Mouse (Mus musculus) liver, embryonic 14.5 days (tissue): Measurements from ENCODE around the gene Exoc6b. TPM values are rescaled to one million over a fixed set of nuclear protein-coding genes. Genes with fewer than 3 reads are reported as not detected.
"Not testable (repeated sequence)": the region's sequence is repeated elsewhere in the genome, so short reads cannot be mapped to it uniquely, and the experiment has no call there.

ENCODE experiments used
- ATAC-seq: fragments of 200-750 bp; cut with Nextera tagmentation; 2 replicates; pipeline ENCODE4 v1.8.0; 2017; ENCODE audit warnings: moderate number of reproducible peaks, mild to moderate bottlenecking, moderate library complexity; ENCODE audit not compliant: insufficient read depth
- DNase-seq, 3 experiments: peaks; one replicate each; pipeline ENCODE4 v3.0.0-alpha.2; 2012 to 2013; ENCODE audit warnings: low read depth in 3 of 3, low spot score in 3 of 3
- H3K27ac ChIP-seq: fragments of 300-500 bp; sonication (generic); 2 replicates; pipeline ENCODE4 v1.5.1; 2014; ENCODE audit warnings: moderate library complexity, mild to moderate bottlenecking, control low read depth, inconsistent platforms
- H3K27me3 ChIP-seq: fragments of 300-500 bp; sonication (generic); 2 replicates; pipeline ENCODE4 v1.6.1; 2014; ENCODE audit warnings: mild to moderate bottlenecking, low read length, moderate library complexity; ENCODE audit not compliant: control insufficient read depth, insufficient read depth
- H3K36me3 ChIP-seq: fragments of 300-500 bp; sonication (generic); replicated peaks from 2 replicates; pipeline ENCODE4 v1.6.1; 2014; ENCODE audit warnings: low read depth; ENCODE audit not compliant: control insufficient read depth, insufficient read depth
- H3K4me1 ChIP-seq, 2 experiments: fragments of 200-500 bp in 1 of 2; fragments of 300-500 bp in 1 of 2; sonication (generic) in 1 of 2; replicated peaks; 2 replicates each; pipeline ENCODE4 v1.6.1; 2012 to 2014; ENCODE audit warnings: antibody characterized with exemption in 1 of 2, inconsistent platforms in 1 of 2, low read length in 1 of 2; ENCODE audit not compliant: control insufficient read depth in 2 of 2, insufficient read depth in 2 of 2
- H3K4me2 ChIP-seq: fragments of 300-500 bp; sonication (generic); 2 replicates; pipeline ENCODE4 v1.6.1; 2014; ENCODE audit warnings: low read depth, mild to moderate bottlenecking, control low read depth, moderate library complexity
- H3K4me3 ChIP-seq, 2 experiments: fragments of 200-500 bp in 1 of 2; fragments of 300-500 bp in 1 of 2; sonication (generic) in 1 of 2; 2 replicates each; pipeline ENCODE4 v1.5.1; 2012 to 2014; ENCODE audit warnings: low read depth in 2 of 2, low read length in 2 of 2, mild to moderate bottlenecking in 2 of 2, control low read depth in 1 of 2, inconsistent platforms in 1 of 2, moderate library complexity in 1 of 2; ENCODE audit not compliant: insufficient read depth in 1 of 2
- H3K9ac ChIP-seq: fragments of 300-500 bp; sonication (generic); replicated peaks from 2 replicates; pipeline ENCODE4 v1.6.1; 2014; ENCODE audit warnings: mild to moderate bottlenecking, control low read depth, moderate library complexity
- H3K9me3 ChIP-seq: fragments of 300-500 bp; sonication (generic); 2 replicates; pipeline ENCODE4 v1.6.1; 2016; ENCODE audit warnings: low read length, mixed read lengths; ENCODE audit not compliant: control insufficient read depth
- CTCF ChIP-seq: IDR thresholded peaks from 2 replicates; pipeline ENCODE4 v1.5.1; 2016; ENCODE audit warnings: antibody characterized with exemption, low read depth, control low read depth
- EP300 ChIP-seq: IDR thresholded peaks from 2 replicates; pipeline ENCODE4 v1.6.1; 2016; ENCODE audit warnings: antibody characterized with exemption, low read depth
- WGBS: fragments of 180-500 bp; shearing (Covaris S2); extraction: QIAGEN DNeasy Blood & Tissue Kit; methylation state at CpG from one replicate; pipeline ENCODE4 v1.1.7; 2014; ENCODE audit not compliant: insufficient replicate concordance; 5-methylcytosine and 5-hydroxymethylcytosine counted together
- polyA plus RNA-seq, 2 experiments: library from polyadenylated mRNA; depleted of rRNA in 1 of 2; stranded (reverse) in 1 of 2; unstranded in 1 of 2; fragments of >200 nt; fragmentation: Nextera tagmentation in 1 of 2; extraction: Ambion mirVana in 1 of 2; gene quantifications; 2 replicates each; pipeline versions ENCODE4 v1.2.1 to v1.2.3; 2012 to 2014

Gene Exoc6b
- polyA plus RNA-seq (2012; rRNA removed) (0.73 and 1.0 TPM in 2 replicates), polyA plus RNA-seq (2014; fragmentation: Nextera tagmentation; extraction: Ambion mirVana) (2.9 and 3.1 TPM in 2 replicates)

DNA sequence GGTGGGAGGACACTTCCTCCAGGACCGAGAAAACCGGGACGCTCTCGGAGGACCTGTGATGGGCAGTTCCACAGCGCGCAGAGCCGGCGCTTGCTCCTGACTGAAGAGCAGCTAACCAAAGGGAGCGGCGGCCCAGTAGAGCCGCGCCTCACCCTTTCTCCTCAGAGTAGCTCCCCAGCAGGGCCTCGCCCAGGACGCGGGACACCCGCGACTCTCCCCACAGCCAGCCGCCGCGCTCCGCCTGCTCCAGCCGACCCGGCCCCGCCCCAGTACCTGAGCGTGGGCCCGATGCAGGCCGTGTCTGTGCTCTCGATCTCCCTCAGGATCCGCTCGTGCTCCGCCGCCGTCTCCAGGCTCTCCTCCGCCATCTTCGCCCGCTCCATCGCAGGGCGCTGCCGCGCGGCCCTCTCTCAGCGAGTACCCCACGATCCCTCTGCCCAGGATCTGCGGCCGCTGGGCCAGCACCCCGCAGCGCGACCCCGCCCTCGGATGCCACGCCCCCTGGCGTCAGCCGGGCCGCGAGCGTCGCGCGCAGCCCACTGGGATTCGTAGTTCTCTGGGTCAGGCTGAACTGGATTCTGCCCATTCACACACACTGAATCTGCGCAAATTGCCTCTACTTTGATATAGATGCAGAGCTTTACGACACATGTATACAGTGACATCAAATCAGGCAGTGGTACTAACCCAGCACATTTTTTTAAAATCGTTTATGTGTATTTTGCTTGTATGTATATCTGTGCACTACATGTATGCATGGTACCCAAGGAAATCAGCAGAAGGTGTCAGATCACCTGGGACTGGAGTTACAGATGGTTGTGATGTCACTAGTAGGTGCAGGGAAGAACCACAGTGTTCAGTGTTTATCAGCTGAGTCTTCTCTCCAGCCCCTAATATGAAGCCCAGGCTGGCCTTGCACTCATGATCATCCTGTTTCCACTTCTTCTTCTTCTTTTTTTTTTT, at the start of gene Exoc6b:
Gene Exoc6b, minus strand, starts transcription at position 491 of the 963 bp plus-strand sequence.
- Histone ChIP-seq H3K9me3 (no peaks in the 10 kb centered on the region), H3K27ac (no peak within 1 kb of the TSS), H3K9ac (peak within 1 kb of the TSS; percentile 58), H3K27me3 (peaks cover 10% of the 10 kb centered on the region), H3K4me3 (peak within 1 kb of the TSS; percentile 70 to 74), H3K4me1 (peaks cover 0 to 5% of the 10 kb centered on the region in 2 experiments; a peak in 1 of 4 replicates), H3K36me3 (no peaks in the 10 kb centered on the region), H3K4me2 (peak within 1 kb of the TSS; percentile 73)
- ATAC-seq (peak; percentile 90), DNase-seq (peak; percentile 31 to 41 (median 36))
- peak; percentile 25; the same call in 1 of the 2 replicates for TF ChIP-seq CTCF
- no peak for TF ChIP-seq EP300
- WGBS = under 1% methylated on average over 63 of the region's 63 CpGs

DNA sequence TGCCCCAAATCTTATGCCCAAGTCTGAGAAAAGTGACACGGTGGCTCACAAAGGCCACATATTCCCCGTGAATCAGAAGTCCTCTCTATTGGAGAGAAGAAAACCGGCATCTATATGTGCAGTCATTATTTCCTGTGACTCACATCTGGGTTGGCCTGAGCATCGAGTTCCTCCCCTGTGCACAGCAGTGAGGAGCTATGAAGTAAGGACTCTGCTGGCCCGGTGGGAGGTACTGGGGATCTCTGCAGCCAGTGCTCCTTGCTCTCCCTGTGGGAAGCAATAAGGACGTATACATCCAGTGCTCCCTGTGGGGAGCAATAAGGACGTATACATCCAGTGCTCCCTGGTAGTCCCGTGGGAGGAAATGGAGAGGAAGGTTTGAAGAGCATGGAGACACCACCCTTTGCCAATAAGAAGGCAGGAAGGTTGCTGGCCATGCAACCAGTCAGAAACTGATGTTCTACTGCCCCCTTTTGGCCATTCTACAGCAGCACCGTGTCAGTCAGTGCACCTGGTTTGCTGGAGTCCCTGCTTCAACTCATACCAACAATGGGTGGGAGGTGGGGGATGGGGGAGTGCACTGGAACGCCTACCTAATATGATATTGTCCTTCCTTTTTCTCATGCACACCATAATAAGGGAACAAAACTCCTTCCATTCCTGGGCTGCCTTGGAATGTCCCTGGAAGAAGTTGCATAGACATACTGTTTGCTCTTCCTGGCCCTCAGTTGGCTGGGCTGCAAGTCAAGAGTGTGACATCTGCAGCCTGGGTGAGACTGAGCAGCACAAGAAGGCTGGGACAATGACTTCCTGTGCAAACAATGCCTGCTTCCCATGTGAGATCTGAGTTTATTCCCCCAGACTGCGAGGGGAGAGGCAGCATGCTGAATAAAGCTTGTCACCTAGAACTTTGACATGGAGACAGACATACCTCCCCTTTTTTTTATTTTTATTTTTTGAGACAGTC, 48.5 kb upstream of the Exoc6b start:
- not testable (repeated sequence) for H3K4me3 ChIP-seq, H3K36me3 ChIP-seq, H3K27ac ChIP-seq, H3K9ac ChIP-seq, H3K4me2 ChIP-seq, ATAC-seq, H3K27me3 ChIP-seq, H3K9me3 ChIP-seq, H3K4me1 ChIP-seq
- peak in 1 of 3 experiments; percentile 19 for DNase-seq
- 28% methylated on average over 8 of the region's 11 CpGs for WGBS
- TF ChIP-seq CTCF = peak; percentile 70

DNA sequence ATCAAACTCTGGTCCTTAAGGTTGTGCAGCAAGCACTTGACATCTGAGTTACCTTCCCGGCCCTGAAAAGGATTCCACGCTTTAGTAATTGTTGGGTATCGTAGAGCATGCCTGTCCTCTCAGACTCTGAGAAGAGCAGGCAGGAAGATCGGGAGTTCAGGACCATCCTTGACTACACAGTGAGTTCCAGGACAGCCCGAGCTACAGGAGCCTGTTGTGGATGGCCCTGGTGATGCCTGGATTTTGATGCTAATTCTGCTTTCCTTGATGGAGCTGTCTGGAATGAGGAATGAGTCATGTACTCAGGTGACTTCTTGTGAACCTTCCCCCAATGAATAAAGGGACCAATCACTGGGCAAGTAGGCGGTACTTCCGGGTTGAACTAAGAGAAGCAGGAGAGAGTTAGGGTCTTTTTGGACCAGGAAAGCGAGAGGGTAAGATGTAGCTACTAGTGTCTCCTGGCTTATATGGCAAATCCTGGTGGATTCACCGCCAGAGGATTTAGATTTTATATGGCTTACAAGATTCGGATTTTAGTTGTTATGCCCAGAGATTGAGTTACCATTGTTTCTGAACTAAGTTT, 35.8 kb upstream of the Exoc6b start:
- TF ChIP-seq CTCF (no peak), EP300 (no peak)
- Histone ChIP-seq H3K9me3 (no peaks in the 10 kb centered on the region), H3K36me3 (no peaks in the 10 kb centered on the region), H3K27me3 (no peaks in the 10 kb centered on the region), H3K27ac (no peak overlapping the region), H3K4me2 (no peak overlapping the region), H3K4me1 (no peaks in the 10 kb centered on the region), H3K4me3 (no peak overlapping the region), H3K9ac (no peak overlapping the region)
- ATAC-seq (no peak), DNase-seq (no peak)
- 62% methylated on average over 10 of the region's 10 CpGs for WGBS

DNA sequence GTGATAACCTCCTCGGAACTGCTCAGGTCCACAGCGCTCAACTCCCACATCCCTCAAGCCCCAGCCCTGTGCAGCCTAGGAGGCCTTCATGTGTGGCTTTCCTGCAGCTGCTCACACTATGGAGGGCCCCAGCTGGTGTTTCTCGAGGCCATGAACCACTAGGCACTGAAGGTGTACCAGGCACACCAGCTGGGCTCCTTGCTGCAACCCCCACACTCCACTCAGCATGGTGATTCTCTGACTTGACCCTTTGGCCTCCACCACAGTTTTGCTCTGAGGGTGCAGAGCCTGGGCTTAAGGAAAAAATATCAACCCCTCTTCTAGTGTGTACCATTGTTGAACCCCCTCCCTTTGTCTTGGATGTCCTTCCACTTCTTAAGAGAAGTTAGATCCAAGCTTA, 34.0 kb upstream of the Exoc6b start:
- Histone ChIP-seq H3K27ac (no peak overlapping the region), H3K9me3 (no peaks in the 10 kb centered on the region), H3K4me3 (no peak overlapping the region), H3K4me2 (no peak overlapping the region), H3K4me1 (no peaks in the 10 kb centered on the region), H3K36me3 (no peaks in the 10 kb centered on the region), H3K27me3 (no peaks in the 10 kb centered on the region), H3K9ac (no peak overlapping the region)
- 62% methylated on average over 3 of the region's 3 CpGs for WGBS
- DNase-seq (no peak), ATAC-seq (no peak)
- TF ChIP-seq EP300 (no peak), CTCF (no peak)
